Mouse (Mus musculus) thymus, postnatal 10 days (tissue): ENCODE results near the gene Krt26.

Experiments
- DNase-seq, 2 experiments: peaks; one replicate each; pipeline ENCODE4 v3.0.0; 2021; ENCODE audit warnings: low spot score in 2 of 2

Krt26 gene

GRCm38 (mm10) chr11:99337866-99338265, at the start of gene Krt26:
Krt26 (minus strand) TSS chr11:99337966.
- no peak for DNase-seq

- DNase-seq, result peak; percentile 64 to 66
These were observed 48.3 kb upstream of the Krt26 start for GRCm38 (mm10) chr11:99385813-99386721.

GRCm38 (mm10) chr11:99379568-99379967, 41.8 kb upstream of the Krt26 start:
- peak; percentile 24 to 75 for DNase-seq

GRCm38 (mm10) chr11:99374803-99375202, 37.0 kb upstream of the Krt26 start, which contains the start of gene Krt28:
Krt28 (minus strand) TSS chr11:99374903.
- DNase-seq, result no peak

GRCm38 (mm10) chr11:99369853-99370451, 32.2 kb upstream of the Krt26 start:
- peak; percentile 19 to 29 for DNase-seq

- no peak for DNase-seq
These were observed 31.5 kb upstream of the Krt26 start for GRCm38 (mm10) chr11:99369229-99369628.

- DNase-seq, result peak in 1 of 2 experiments; percentile 14
These were observed 29.0 kb upstream of the Krt26 start for GRCm38 (mm10) chr11:99366791-99367190.

- no peak for DNase-seq
These were observed 26.6 kb upstream of the Krt26 start for GRCm38 (mm10) chr11:99364412-99364811.

- no peak for DNase-seq
These were observed 23.7 kb upstream of the Krt26 start for GRCm38 (mm10) chr11:99361423-99361822.

- no peak for DNase-seq
These were observed 13.2 kb upstream of the Krt26 start, which contains the start of gene Krt27 for GRCm38 (mm10) chr11:99351004-99351403. Krt27 (minus strand) TSS chr11:99351104.

- no peak for DNase-seq
These were observed 1.6 kb upstream of the Krt26 start for GRCm38 (mm10) chr11:99339299-99339847.

GRCm38 (mm10) chr11:99333426-99333825, 4.3 kb downstream of the Krt26 start:
- no peak for DNase-seq

- DNase-seq, result no peak
These were observed 8.1 kb downstream of the Krt26 start for GRCm38 (mm10) chr11:99329655-99330054.

GRCm38 (mm10) chr11:99322851-99323250, 14.9 kb downstream of the Krt26 start, which contains the start of gene Krt25:
Krt25 (minus strand) TSS chr11:99322951.
- no peak for DNase-seq

GRCm38 (mm10) chr11:99321094-99321493, 16.7 kb downstream of the Krt26 start:
- DNase-seq, result no peak

GRCm38 (mm10) chr11:99319127-99319526, 18.6 kb downstream of the Krt26 start:
- DNase-seq, result no peak

- no peak for DNase-seq
These were observed 21.2 kb downstream of the Krt26 start for GRCm38 (mm10) chr11:99316543-99316942.

GRCm38 (mm10) chr11:99314594-99314993, 23.2 kb downstream of the Krt26 start:
- DNase-seq, result no peak

- DNase-seq, result peak in 1 of 2 experiments; percentile 30
These were observed 26.9 kb downstream of the Krt26 start for GRCm38 (mm10) chr11:99310882-99311281.

GRCm38 (mm10) chr11:99307579-99307978, 30.2 kb downstream of the Krt26 start:
- DNase-seq, result peak in 1 of 2 experiments; percentile 35

GRCm38 (mm10) chr11:99295039-99295438, 42.7 kb downstream of the Krt26 start:
- DNase-seq, result no peak

GRCm38 (mm10) chr11:99292846-99293245, 44.9 kb downstream of the Krt26 start:
- DNase-seq, result peak; percentile 18 to 43
